Mouse (Mus musculus): ENCODE data around the gene Fip1l1.

Fip1l1 gene

DNA sequence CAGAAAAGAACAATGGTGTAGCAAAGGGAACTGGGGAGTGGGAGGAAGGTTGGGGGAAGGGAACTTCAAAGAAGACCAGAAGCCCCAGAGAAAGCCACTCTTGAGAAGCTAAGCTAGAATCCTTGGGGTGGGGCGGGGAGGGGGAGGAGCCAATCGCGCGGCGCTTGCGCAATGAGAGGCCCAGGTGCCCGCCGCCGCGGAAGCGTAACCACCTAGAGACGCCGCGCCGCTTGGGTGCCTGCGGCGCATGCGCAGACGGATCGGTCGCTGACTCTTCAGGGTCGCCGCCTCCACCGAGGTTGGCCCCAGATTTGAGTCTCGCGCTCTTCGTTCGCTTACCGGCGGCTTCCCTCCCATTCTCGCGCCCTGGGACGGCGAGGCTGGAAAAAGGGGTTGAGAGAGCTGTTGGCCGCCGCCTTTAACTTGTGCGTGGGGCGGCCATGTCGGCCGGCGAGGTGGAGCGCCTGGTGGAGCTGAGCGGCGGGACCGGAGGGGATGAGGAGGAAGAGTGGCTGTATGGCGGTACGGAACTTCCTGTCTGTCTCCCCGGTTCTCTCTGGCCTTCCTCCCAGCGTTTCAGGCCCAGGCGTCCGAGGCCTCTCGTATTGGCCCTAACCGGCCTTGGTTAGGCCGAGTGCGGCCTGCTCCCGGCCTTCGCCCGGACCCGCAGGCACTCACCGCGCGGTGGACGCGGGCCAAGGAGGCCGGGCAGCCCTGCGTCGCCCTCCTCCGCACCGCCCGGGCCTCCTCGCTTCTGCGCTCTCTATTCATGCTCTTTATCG is at the start of gene Fip1l1:
Gene Fip1l1 (plus strand): TSS at position 210 of the 782 bp plus-strand sequence.
- peak; percentile 92 to 94 for DNase-seq

DNA sequence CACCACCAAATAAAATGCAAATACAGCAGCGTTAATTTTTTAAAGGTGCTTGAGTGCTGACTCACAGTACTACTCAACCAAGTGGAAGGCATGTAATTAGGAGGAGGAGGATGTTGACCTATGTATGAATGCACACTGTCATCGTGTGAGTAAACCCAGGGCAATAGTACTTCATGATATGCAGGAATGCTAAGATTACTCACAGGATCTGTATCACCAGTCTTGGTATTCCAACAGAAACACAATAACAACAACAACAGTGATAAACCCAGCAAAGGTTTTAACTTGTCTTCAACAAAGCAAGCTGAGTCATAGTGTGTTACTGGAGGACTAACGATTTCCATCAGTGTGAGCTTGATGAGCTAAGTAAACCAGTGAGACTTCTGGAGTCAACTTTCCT is 42.5 kb upstream of the Fip1l1 start:
- DNase-seq, result no peak

DNA sequence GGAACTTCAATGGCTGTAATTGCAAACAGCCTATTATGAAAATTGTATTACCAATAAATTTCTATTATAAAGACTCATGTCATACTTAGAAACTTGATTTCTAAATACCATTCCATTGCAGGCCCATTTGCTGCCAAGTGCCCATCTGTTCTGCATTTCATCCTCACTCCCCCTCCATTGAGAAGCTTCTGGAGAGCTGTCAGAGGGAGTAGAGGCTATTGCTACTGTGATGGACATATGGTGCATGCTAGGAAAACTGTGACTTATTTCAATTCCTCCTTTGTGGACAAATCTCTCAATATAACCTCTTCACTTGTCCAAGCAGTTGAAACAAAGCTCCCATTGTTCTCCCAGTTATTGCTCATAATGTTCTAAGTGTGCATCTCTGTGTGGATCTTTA is 23.6 kb upstream of the Fip1l1 start:
- peak; percentile 13 to 59 for DNase-seq

DNA sequence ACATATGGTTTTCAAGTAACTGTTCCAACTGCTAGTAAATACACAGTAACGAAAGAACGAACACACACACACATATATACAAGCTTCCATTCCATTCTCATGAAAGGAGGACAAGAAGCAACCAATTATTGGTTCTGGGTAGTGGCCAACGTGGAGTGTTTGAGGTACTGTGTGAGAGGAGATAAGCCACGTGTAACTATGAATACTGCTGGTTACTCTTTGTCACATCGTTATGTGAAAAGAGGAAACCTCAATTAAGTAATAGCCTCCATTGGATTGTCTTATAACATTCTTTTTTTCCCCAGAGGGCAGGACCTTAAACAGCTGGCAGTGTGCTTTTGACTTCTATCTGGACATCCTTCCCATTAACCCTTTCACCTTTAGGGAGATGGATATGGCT is 8.2 kb upstream of the Fip1l1 start:
- DNase-seq, result no peak

DNA sequence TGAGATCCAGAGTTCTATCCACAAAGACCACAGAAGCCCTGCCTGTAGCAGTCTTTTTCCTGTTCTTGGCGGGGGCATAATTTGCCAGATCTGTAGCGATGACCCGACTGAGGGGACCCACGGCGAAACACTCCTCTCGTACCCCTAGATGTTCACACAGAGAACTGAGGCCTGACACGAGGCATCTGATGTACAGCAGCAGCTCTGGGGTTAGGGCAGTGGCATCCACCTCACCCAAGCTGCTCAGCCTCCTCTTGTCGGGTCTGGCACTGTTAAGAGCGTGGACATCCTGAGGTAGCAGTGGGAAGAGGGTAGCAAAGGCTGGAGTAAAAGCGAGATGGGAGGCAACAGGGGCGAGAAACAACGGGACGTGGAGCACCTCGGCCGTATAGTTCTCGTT is 4.5 kb upstream of the Fip1l1 start:
- DNase-seq, result no peak

DNA sequence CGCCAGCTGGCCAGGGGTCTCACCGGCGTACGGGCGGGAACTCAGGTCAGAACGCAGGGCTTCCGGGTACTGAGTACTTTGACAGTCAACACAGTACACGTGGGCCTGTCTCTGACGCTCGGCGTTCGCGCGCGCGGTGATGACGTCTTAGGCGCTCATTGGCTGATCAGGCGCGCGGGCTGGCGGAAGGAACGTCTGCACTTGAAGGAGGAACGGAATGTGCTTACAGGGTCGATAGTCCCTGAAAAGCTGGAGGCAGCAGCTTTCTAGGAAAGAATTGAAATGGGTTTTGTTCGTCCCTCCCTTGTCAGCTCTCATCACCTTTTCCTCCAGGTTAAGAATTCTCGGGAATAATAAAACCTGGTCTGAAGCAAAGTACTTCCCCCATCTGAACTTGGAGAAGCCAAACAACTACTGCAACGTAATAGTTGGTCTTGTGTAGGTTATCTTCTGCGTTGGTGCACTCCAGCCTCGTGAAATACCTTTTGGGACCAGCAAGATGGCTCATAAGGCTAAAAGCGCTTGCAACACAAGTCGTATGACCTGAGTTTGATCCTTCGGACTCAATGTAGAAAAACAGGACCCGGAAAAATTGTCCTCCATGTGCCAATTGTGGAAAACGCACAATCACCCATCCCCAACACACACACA is 3.5 kb upstream of the Fip1l1 start, which contains the start of gene Scfd2:
Gene Scfd2 (minus strand): TSS at position 130 of the 651 bp plus-strand sequence.
- peak; percentile 97 for DNase-seq

DNA sequence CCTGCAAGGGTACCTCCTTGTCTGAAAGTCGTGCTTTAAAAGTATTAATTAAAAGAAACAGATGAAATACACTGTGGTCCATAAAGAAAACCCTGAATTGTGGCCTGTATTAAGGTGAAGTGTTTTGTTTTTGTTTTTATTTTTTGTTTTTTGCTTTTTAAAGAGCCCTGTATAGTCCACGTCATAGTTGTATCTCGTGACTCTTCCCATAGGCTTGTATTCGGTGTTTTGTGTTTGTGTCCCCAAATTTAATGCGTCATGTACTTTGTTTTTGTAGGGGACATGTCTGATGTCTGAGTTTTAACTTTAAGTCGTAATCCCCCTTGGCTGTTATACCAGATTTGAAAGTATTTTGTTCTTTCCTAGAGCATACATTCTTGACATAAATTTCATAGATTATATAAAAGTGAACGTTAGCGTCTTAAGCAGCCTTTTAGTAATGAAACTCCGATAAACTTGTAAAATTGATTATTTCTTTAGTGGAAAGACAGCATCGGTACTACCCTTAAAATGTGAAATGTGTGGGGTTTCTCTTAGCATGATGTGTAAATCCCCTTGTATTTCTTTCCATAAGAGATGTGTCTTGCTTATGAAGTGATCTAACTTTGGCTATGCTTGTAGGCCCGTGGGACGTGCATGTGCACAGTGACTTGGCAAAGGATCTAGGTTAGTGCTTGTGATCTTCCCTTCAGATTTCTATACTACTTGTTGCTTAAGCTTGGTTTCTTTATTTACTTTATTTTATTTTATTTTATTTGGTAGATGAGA is 1.1 kb downstream of the Fip1l1 start:
- no peak for DNase-seq

DNA sequence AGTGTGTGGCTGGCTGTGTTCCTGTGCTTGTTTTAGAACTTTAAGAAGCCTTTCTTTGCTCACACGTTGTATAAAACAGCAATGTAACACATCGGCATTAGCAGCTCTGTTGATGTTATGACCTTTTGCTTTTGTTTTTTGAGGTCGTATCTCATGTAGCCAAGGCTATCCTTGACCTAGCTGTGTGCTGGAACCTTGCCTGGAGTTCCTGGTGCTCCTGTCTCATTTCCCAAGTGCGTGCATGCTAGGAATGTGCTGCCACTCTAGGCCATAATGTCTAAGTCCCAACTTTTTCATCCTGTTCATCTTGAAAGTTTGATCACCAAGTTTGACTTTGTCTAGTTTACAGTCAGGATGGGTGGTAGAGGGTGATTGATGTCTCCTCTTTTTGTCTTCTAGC is 10.4 kb downstream of the Fip1l1 start:
- DNase-seq, result no peak

DNA sequence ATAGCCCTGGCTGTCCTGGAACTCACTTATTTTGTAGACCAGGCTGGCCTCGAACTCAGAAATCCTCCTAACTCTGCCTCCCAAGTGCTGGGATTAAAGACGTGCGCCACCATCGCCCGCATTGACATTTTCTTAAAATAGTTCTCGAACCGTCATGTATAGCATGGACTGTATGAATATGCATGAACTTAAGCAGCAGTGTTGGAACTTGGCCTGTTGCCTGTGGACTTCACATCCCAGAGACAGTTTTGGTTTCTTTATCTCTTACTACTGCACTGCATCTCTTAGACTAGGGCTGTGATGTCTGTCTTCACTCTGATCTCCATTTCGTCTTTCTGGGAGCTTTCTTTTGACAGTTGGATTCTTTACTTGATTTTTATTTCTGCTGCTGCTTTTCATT is 14.3 kb downstream of the Fip1l1 start:
- DNase-seq, result no peak

DNA sequence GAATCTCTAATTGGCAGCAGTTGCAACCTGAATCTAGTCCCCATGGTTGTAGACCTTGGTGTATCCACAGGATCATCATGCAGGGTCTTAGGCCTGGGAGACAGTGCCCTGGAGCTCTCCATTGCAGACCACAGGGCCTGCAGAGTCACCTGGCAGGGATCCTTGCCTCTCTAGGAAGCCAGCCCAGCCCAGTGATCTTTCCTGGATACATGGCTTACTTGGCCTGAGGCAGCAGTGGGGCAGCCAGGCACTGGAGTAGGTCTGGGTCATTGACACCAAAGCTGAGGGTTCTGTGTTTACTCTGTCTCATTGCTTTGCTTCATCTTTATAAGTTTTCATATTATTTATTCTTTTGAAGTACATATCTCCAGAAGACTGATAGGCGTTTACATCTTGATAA is 25.9 kb downstream of the Fip1l1 start:
- DNase-seq, result peak in 1 of 2 experiments; percentile 21

DNA sequence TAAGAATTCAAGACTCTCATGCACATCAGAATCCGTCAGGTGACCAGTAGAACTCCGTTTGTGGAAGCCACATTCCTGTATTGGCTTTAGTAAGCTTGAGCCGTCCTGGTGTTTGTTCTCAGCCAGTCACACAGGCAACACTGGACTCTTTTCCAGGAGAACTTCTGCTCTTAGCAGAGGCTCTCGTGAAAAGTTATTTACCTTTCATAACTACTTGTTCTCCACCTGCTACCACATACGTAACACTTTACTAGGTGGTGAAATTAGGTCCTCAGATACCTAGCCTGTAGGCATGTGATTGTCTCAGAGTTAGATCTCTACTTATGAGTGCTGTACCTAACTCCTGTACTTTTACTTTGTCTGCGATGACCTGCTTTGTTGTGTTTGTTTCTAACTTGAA is 36.5 kb downstream of the Fip1l1 start:
- peak in 1 of 2 experiments; percentile 5 for DNase-seq

DNA sequence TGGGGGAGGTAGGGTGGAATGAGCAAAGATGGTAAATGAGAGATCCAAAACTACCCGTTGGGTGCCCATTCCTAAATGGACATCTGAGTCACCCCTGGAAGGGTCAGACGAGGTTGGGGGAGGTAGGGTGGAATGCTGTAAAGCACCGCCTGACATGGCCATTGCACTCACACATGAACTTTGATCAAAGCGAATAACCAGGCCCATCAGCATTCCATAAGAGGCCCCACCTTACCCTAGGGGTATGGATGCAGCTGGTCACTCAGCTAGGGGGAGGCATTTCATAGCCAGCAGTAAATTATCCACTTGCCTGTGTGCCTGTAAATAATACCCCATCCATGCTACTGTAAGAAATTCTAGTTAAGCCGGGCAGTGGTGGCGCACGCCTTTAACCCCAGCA is 53.9 kb downstream of the Fip1l1 start:
- DNase-seq, result no peak

DNA sequence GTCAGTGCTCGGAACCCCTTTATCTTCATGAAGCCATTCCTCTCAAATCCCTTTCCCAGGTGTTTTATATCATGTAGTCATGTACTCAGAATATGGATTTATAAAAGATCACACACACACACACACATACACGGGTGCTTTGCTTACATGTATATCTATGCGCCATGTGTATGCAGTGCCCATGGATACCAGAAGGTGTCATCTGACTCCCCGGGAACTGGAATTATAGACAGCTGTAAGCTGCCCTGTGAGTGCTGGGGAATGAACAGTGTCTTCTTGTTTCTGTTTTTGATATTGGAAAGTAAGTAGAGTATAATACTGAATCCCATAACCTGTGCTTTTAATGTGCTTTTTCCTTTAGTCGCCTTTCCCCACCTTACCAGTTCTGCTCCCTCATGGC is 56.2 kb downstream of the Fip1l1 start:
- DNase-seq, result no peak

DNA sequence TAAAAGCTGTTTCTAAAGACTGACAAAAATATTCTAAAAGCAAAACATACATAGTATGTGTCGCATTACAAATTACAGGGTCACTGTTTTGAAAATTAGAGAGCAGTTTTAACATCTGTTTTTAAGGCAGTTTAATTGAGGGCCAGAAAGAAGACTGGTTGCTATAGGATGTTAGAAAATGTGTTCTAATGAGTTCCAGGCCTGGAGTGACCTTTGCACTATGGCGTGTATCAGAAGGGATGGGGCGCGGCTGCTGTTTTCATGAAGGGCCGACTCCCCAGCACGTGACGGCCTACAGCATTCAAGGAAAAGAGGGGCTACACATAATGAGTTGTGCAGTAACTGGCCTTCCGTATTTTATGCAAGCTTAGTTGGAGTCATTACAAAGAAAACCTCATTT is 57.9 kb downstream of the Fip1l1 start:
- no peak for DNase-seq

DNA sequence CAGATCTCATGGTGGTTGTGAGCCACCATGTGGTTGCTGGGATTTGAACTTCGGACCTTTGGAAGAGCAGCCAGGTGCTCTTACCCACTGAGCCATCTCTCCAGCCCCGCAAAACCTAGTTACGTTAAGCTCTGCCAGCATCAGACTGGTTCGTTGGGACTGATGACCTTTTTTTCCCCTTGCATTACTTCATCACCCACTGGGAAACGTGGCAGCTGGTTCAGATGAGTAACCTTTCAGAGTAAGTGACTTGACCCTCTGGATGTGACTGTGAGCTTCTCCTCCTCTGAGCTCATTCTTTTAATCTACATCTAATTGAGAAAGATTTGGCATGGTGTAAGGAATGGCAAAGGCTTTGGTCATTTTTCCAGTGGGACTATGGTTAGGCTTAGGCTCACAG is 64.8 kb downstream of the Fip1l1 start:
- DNase-seq, result no peak

DNA sequence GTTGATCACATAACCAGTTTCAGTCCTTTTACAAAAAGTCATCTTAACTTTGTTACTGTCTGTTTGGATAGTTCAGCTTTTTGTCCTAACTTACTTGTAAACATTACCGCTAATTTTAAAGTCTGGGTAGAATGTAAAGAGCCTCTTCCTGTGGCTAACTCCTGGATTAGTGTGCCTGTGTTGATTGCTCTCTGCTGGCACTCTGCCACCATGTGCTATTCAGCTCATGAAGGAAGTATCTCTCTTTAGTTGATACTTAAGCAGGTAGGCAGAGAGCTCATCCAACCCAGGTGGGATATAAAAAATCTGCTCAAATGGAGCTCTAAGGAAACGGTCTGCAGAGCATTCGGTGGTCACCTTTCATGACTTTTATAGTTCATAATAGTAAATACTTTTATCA is 65.9 kb downstream of the Fip1l1 start:
- no peak for DNase-seq

DNA sequence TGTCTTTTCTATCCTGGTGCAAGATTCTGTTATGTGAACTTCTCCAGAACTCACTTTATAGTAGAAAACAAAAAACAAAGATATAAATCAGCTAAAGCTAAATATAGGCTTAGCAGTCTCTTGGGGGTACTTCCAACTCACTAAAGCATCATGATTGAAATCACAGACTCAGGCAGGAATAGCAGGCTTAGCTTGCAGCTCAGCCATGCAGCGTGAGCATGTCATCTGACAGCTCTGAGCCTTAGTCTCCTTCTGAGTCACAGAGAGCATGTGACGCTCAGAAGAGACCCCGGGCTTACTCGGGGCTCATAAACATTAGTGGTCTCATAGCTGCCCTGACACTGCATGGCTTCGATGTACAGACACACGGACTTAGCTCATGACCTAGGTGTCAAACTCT is 66.7 kb downstream of the Fip1l1 start:
- no peak for DNase-seq

DNA sequence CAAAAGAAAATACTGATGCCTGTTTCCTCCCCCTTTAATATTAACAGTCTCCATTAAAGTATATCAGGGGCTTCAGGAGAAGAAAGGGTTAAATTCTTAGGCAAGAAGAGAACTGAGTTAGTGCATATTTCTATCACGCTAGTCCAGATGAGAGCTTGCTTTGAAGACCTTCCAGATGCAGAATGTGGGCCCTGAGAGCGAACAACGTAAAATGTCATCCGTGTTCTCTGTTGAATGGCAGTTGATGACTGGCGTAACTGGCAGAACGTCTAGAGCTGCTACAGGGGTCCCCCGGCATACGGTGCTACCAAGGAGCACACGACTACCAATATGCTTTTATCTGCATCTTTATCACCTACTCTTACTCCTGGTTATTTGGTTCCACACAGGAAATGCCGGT is 67.1 kb downstream of the Fip1l1 start:
- no peak for DNase-seq

DNA sequence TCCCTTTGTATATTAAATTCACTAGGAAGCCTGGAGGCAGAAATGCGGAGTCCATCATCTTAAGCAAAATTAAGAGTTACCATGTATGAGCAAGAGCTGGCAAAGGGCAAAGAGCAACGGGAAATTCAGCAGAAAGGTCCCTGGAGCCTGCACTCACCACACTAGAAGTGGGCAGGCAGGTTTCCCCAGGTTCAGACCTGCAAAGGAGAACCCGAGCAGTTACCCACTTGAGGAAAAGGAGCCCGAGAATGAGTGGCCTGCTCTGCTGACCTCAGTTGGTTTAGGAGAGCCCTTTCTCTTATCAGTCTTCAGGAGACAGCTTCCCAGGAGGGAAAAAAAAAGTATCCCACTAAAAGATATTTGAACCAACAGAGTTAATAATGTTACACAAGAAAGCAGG is 68.1 kb downstream of the Fip1l1 start:
- DNase-seq, result peak; percentile 15 to 52

DNA sequence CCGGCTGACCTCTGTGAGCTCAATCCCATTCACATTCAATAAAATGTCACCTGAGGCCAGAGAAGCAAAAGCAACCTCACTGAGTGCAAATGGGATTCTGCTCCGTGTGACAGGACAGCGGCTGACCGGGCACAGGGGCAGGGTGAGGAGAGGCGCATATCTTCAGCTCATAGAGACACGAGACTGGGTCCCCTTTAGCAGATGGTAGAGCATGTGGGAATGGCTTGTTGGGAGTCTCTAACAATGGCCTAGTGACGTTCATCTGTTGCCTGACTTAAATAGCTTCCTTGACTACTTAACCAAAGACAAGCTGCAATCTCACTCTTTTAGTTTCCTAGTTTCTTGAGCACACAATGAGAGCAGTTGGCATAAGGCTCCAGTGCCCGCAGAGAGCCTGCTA is 71.0 kb downstream of the Fip1l1 start:
- DNase-seq, result no peak

DNA sequence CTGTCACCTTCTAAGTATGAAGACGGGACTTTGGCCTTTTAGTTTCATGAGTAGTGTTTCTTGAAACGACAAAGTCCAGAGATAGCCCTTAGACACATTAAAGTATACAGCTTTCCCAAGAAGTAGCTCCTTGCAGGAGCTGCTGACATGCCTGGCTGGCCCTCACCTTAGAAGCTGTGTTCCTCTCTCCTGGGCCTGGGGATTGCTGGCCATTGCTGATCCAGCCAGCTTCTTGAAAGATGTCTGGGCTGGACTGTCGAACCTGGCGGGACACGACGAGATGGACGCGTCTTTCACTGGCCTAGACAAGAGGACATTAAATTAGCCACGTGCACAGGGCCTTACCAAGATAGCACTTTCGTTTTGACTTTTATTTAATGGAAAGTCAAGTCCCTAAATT is 75.3 kb downstream of the Fip1l1 start:
- DNase-seq, result no peak

DNA sequence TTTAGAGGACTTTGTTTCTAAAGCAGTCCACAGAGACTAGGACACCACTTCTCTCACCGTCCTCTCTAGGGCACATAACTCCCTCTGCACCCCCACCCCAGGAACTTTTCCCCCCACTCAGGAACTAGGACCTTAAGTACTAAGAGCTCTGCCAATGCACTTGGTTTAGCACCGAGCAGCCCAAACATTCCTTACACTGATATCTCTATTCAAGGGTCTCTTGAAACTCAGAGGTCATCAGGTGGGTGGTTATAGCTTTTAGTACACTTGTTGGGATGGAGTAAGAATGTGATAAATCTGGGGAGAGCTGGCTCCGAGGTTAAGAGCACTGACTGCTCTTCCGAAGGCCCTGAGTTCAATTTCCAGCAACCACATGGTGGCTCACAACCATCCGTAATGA is 77.5 kb downstream of the Fip1l1 start:
- no peak for DNase-seq

DNA sequence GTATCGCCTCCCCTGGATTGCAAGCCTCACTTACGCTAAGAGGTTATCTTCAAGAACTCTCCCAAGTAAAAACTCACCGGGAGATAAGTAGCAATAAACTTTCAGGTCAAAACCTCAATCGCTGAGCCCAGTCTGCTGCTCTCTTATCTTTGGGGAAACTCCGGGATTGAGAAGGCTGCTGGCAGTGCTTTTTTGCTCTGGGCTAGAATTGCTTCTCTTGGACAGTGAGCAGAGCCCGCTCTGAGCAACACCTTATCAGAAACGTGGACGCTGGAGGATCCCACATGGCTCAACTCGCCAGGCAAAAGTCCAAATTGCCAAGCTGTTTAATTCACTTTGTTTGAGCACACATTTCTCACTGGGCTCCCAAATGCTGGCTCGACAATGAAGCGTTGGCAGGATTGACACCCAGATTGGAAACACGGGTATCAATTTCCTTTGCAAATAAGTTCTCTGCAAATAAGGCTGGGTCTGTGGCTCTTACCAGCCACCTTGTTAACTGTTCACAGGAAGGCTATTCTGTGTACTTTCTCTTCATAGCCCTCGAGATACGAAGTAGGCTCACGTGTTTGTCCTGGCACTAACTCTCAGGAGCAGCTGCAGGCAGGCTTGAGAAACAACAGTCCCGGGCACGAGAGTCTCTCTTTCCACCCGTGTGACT is 78.4 kb downstream of the Fip1l1 start:
- peak; percentile 22 to 42 for DNase-seq

All from lung, postnatal 4 days (tissue).